Mouse (Mus musculus) layer of hippocampus, adult 6 months (tissue): ENCODE measurements around the gene Dcun1d2. TPM values are rescaled to one million over a fixed set of nuclear protein-coding genes. Genes with fewer than 3 reads are reported as not detected.

Experiments
- long read RNA-seq, 2 experiments: library from polyadenylated mRNA; unstranded; transcript quantifications; one replicate each; pipeline ENCODE4 v2.0.0; 2019 to 2020
- polyA plus RNA-seq: library from polyadenylated mRNA; unstranded; fragments of <200 nt; fragmentation: Nextera tagmentation; gene quantifications from 2 replicates; pipeline ENCODE4 v1.2.3, GENCODE M21; 2021

The Dcun1d2 gene
- 20.3 and 22.2 TPM in 2 replicates for polyA plus RNA-seq
- long read RNA-seq, experiment 1, transcript Dcun1d2-201 (7 exons, 2,748 nt) = major isoform, 21 of 46 reads
- long read RNA-seq, experiment 1, partial matches to known transcripts = 6 of 46 reads
- long read RNA-seq, experiment 1, other reads (novel, unspliced or antisense) = 10 of 46 reads
- long read RNA-seq, experiment 2, transcript Dcun1d2-201 (7 exons, 2,748 nt) = major isoform, 143 of 285 reads
- long read RNA-seq, experiment 2, transcript Dcun1d2-204 (5 exons, 2,853 nt) = minor isoform, 9 of 285 reads
- long read RNA-seq, experiment 2, transcript Dcun1d2-203 (6 exons, 2,937 nt) = minor isoform, 39 of 285 reads
- long read RNA-seq, experiment 2, transcript Dcun1d2-205 (7 exons, 2,729 nt) = minor isoform, 7 of 285 reads
- long read RNA-seq, experiment 2, partial matches to known transcripts = 25 of 285 reads
- long read RNA-seq, experiment 2, other reads (novel, unspliced or antisense) = 55 of 285 reads

DNA sequence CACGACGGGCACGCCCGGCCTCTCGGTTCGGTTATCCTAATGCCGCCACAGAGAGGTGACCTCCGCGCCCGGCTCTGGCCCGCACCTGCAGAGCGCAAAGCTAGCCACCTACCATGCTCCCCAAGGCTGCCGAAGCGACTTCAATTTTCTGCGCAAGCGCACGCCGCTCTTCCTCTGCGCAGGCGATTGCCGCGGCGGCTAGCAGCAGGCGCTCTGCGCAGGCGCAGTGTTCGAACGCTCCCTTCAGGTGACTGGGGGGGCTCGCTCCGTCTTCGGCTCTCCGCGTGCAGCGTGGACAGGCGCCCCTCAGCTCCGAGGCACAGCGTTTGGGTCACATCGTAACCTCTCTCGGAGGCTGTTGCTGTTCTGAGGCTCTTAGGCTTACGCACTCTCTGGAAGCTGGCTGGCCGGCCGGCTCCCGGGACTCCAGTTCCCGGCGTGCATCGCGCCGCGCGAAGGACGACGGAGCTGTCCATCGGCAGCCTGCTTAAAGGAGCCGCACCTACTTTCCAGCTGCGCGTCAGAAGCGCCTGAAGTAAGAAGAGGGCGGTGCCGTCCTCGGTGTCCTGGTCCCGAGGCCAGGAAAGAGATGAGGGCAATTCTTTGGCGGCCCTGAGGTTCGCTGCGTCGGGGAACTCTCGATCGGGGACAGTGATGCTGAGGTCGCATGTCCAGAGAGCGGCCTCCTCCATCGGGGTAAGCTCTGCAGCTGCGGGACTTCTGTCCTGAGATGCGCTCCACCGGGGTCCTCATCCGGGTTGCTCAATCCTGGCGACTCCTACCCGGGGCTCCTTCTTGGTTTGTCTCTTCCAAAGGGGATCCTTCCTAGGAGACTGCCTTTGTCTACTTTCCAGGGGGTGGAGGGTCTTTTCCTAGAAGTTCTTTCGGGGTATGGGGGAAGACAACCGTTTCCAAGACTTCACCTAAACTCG, at the start of gene Dcun1d2, which contains the start of gene Tmco3:
Gene Dcun1d2 (minus strand): TSS at position 440 of the 932 bp plus-strand sequence.
Gene Tmco3 (plus strand): TSS at position 499 of the 932 bp plus-strand sequence.

DNA sequence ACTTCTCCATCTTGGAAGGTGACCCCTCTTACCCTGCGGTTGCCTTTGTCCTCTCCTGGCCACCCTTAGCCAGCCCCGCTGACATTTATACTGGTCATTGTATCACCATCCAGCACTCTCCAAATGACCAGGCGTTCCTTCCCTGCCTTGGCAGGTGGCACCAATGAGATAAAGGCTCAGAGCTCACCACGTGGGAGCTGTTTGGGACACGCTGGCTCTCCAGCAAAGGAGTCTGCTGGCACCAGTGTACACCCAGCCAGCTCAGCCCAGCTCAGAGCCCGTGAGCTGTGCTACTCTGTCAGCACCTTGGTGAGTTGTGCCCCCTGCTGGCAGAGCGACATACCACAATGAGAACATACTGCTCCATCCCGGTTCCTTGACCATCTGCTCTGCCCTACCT, 33.9 kb downstream of the Dcun1d2 start, which contains the start of gene Adprhl1:
Gene Adprhl1 (minus strand): TSS at position 144 of the 400 bp plus-strand sequence.

Other genes with a start within 250 kb of the Dcun1d2 start
- 0.93 and 1.0 TPM in 2 replicates for gene Proz, start 227.2 kb downstream of the Dcun1d2 start, polyA plus RNA-seq
- 15.1 and 16.8 TPM in 2 replicates for gene Pcid2, start 182.7 kb downstream of the Dcun1d2 start, polyA plus RNA-seq
- gene Cul4a, start 182.5 kb downstream of the Dcun1d2 start, polyA plus RNA-seq = 35.6 and 37.3 TPM in 2 replicates
- gene Lamp1, start 129.0 kb downstream of the Dcun1d2 start, polyA plus RNA-seq = 264 and 344 TPM in 2 replicates
- gene Grtp1, start 87.5 kb downstream of the Dcun1d2 start, polyA plus RNA-seq = 3.8 and 5.3 TPM in 2 replicates
- gene Adprhl1, start 34.0 kb downstream of the Dcun1d2 start, polyA plus RNA-seq = not detected in 2 replicates
- 26.9 and 27.5 TPM in 2 replicates for gene Tmco3, start 59 bp upstream of the Dcun1d2 start, polyA plus RNA-seq
- gene Tfdp1, start 50.6 kb upstream of the Dcun1d2 start, polyA plus RNA-seq = 34.3 and 41.7 TPM in 2 replicates
- gene Atp4b, start 108.7 kb upstream of the Dcun1d2 start, polyA plus RNA-seq = not detected in 2 replicates
- not detected in 2 replicates for gene Grk1, start 117.0 kb upstream of the Dcun1d2 start, polyA plus RNA-seq
- 6.6 and 8.3 TPM in 2 replicates for gene Tmem255b, start 147.1 kb upstream of the Dcun1d2 start, polyA plus RNA-seq
- 42.9 and 67.0 TPM in 2 replicates for gene Gas6, start 206.4 kb upstream of the Dcun1d2 start, polyA plus RNA-seq